Mouse (Mus musculus) liver, embryonic 15.5 days (tissue): Measurements from ENCODE around the gene Evi2b. TPM values are rescaled to one million over a fixed set of nuclear protein-coding genes. Genes with fewer than 3 reads are reported as not detected.
A peak's percentile ranks its signal among the peaks of the same experiment; 100 is the strongest.

ENCODE experiments used
- ATAC-seq: fragments of 200-750 bp; cut with Nextera tagmentation; 2 replicates; pipeline ENCODE4 v1.8.0; 2017; ENCODE audit warnings: moderate number of reproducible peaks, mild to moderate bottlenecking, moderate library complexity; ENCODE audit not compliant: insufficient read depth
- H3K27ac ChIP-seq: fragments of 300-500 bp; sonication (generic); replicated peaks from 2 replicates; pipeline ENCODE4 v1.5.1; 2015; ENCODE audit warnings: mild to moderate bottlenecking, inconsistent platforms
- H3K27me3 ChIP-seq: fragments of 300-500 bp; sonication (generic); 2 replicates; pipeline ENCODE4 v1.6.1; 2015; ENCODE audit warnings: mild to moderate bottlenecking, inconsistent platforms
- H3K36me3 ChIP-seq: fragments of 300-500 bp; sonication (generic); replicated peaks from 2 replicates; pipeline ENCODE4 v1.6.1; 2015; ENCODE audit warnings: moderate library complexity, mild to moderate bottlenecking, inconsistent platforms
- H3K4me1 ChIP-seq: fragments of 300-500 bp; sonication (generic); replicated peaks from 2 replicates; pipeline ENCODE4 v1.6.1; 2015; ENCODE audit warnings: inconsistent platforms
- H3K4me2 ChIP-seq: fragments of 300-500 bp; sonication (generic); 2 replicates; pipeline ENCODE4 v1.6.1; 2015; ENCODE audit warnings: moderate library complexity, mild to moderate bottlenecking, inconsistent platforms
- H3K4me3 ChIP-seq: fragments of 300-500 bp; sonication (generic); replicated peaks from 2 replicates; pipeline ENCODE4 v1.5.1; 2015; ENCODE audit warnings: mild to moderate bottlenecking, inconsistent platforms
- H3K9ac ChIP-seq: fragments of 300-500 bp; sonication (generic); 2 replicates; pipeline ENCODE4 v1.6.1; 2015; ENCODE audit warnings: moderate library complexity, mild to moderate bottlenecking, inconsistent platforms
- H3K9me3 ChIP-seq: fragments of 300-500 bp; sonication (generic); replicated peaks from 2 replicates; pipeline ENCODE4 v1.6.1; 2016; ENCODE audit warnings: inconsistent platforms
- WGBS: fragments of 180-500 bp; shearing (Covaris S2); methylation state at CpG from one replicate; pipeline ENCODE4 v1.1.7; 2015; ENCODE audit warnings: mixed read lengths; ENCODE audit not compliant: insufficient replicate concordance; 5-methylcytosine and 5-hydroxymethylcytosine counted together
- polyA plus RNA-seq: library from polyadenylated mRNA; unstranded; fragments of >200 nt; fragmentation: Nextera tagmentation; extraction: Ambion mirVana; gene quantifications from 2 replicates; pipeline ENCODE4 v1.2.1, GENCODE M21; 2015

Evi2b gene
- polyA plus RNA-seq, 1 experiment from 2014 or later: 5.2 TPM

DNA sequence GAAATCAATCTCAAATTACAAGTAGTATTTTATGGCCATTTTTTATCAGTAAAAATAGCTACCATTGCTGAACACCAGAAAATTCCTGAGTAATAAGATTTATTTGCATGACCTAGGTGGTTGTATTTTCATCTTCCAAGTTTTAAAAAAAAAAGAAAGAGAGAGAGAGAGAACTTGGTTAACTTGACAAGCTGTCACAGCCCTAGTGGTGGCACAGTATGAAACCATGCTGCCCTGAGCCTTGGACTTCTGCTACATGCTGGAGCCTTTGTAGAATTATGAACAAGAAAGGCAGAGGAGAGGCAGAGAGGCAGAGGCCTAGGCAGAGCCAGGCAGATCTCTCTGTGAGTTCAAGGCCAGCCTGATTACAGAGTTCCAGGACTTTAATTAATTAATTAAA lies 1.6 kb downstream of the Evi2b start:
- peaks cover 20% of the 10 kb centered on the region for H3K4me1 ChIP-seq
- peak overlapping the region; percentile 20; the same call in 1 of the 2 replicates for H3K4me2 ChIP-seq
- no peak overlapping the region for H3K27ac ChIP-seq
- no peak for ATAC-seq
- H3K4me3 ChIP-seq: peak overlapping the region; percentile 27
- H3K9ac ChIP-seq: no peak overlapping the region
- no peaks in the 10 kb centered on the region for H3K9me3 ChIP-seq
- H3K27me3 ChIP-seq: no peaks in the 10 kb centered on the region
- no peaks in the 10 kb centered on the region for H3K36me3 ChIP-seq

GRCm38 (mm10) chr11:79520772-79521171 lies 2.8 kb downstream of the Evi2b start:
- Histone ChIP-seq H3K27ac (peak overlapping the region; percentile 24; the same call in 1 of the 2 replicates), H3K4me3 (no peak overlapping the region), H3K9ac (no peak overlapping the region), H3K4me1 (peaks cover 16% of the 10 kb centered on the region), H3K27me3 (no peaks in the 10 kb centered on the region), H3K9me3 (no peaks in the 10 kb centered on the region), H3K36me3 (no peaks in the 10 kb centered on the region), H3K4me2 (peak overlapping the region; percentile 25)
- no peak for ATAC-seq

- Histone ChIP-seq H3K9me3 (no peaks in the 10 kb centered on the region), H3K36me3 (peaks cover 5% of the 10 kb centered on the region; the same call in 1 of the 2 replicates), H3K27ac (no peak overlapping the region), H3K27me3 (no peaks in the 10 kb centered on the region), H3K4me3 (no peak overlapping the region), H3K9ac (no peak overlapping the region), H3K4me2 (peak overlapping the region; percentile 32), H3K4me1 (peaks cover 11% of the 10 kb centered on the region)
- ATAC-seq: no peak
- 13% methylated on average over 1 of the region's 1 CpGs for WGBS
Measured at GRCm38 (mm10) chr11:79519878-79520291, 3.7 kb downstream of the Evi2b start.

GRCm38 (mm10) chr11:79519299-79519698 lies 4.3 kb downstream of the Evi2b start:
- no peak for ATAC-seq
- H3K27ac ChIP-seq: no peak overlapping the region
- no peak overlapping the region; the same call in 1 of the 2 replicates for H3K4me3 ChIP-seq
- H3K4me1 ChIP-seq: peaks cover 11% of the 10 kb centered on the region
- H3K36me3 ChIP-seq: peaks cover 5% of the 10 kb centered on the region; the same call in 1 of the 2 replicates
- peak overlapping the region; percentile 16 for H3K4me2 ChIP-seq
- no peaks in the 10 kb centered on the region for H3K9me3 ChIP-seq
- WGBS: 50% methylated on average over 6 of the region's 6 CpGs
- no peaks in the 10 kb centered on the region for H3K27me3 ChIP-seq
- no peak overlapping the region for H3K9ac ChIP-seq

- H3K4me3 ChIP-seq: no peak overlapping the region
- H3K9me3 ChIP-seq: no peaks in the 10 kb centered on the region
- H3K9ac ChIP-seq: no peak overlapping the region
- no peak overlapping the region for H3K4me2 ChIP-seq
- H3K36me3 ChIP-seq: peaks cover 5% of the 10 kb centered on the region; the same call in 1 of the 2 replicates
- H3K27ac ChIP-seq: no peak overlapping the region
- ATAC-seq: no peak
- peaks cover 6% of the 10 kb centered on the region for H3K4me1 ChIP-seq
- WGBS: 75% methylated on average over 2 of the region's 2 CpGs
- no peaks in the 10 kb centered on the region for H3K27me3 ChIP-seq
Measured at GRCm38 (mm10) chr11:79515798-79516197, 7.8 kb downstream of the Evi2b start.

DNA sequence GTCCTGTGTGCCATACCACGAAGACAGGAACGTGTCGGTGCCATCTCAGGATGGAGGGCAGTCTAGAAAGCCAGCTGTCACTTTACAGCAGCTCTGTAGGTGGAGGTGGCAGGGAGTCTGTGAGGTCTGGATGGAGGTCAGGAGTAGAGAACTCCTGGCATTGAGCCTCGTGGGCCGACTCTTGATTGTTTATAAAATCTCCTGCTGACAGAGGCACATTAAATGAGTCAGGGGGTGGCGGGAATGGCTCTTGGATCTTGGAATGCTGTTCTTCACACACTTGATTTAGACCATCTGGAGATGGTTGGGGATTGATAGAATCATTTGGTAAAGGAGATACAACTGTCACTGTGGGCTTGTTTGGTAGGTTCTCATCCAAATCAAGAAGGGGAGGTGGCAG lies 8.2 kb downstream of the Evi2b start:
- Histone ChIP-seq H3K27me3 (no peaks in the 10 kb centered on the region), H3K9ac (no peak overlapping the region), H3K4me3 (no peak overlapping the region), H3K4me1 (peaks cover 4% of the 10 kb centered on the region; the same call in 1 of the 2 replicates), H3K9me3 (no peaks in the 10 kb centered on the region), H3K4me2 (no peak overlapping the region), H3K27ac (no peak overlapping the region), H3K36me3 (peaks cover 5% of the 10 kb centered on the region; the same call in 1 of the 2 replicates)
- WGBS: 74% methylated on average over 6 of the region's 6 CpGs
- ATAC-seq: no peak

- 71% methylated on average over 3 of the region's 3 CpGs for WGBS
Measured at GRCm38 (mm10) chr11:79511970-79512369, 11.6 kb downstream of the Evi2b start.

GRCm38 (mm10) chr11:79504506-79504905 lies 19.1 kb downstream of the Evi2b start:
- no peaks in the 10 kb centered on the region for H3K9me3 ChIP-seq

More at GRCm38 (mm10) chr11:79511970-79512369, 11.6 kb downstream of the Evi2b start:
- ATAC-seq: no peak
- Histone ChIP-seq H3K27me3 (no peaks in the 10 kb centered on the region), H3K27ac (no peak overlapping the region), H3K4me2 (no peak overlapping the region), H3K36me3 (peaks cover 5% of the 10 kb centered on the region; the same call in 1 of the 2 replicates), H3K4me1 (no peaks in the 10 kb centered on the region), H3K9ac (no peak overlapping the region), H3K4me3 (no peak overlapping the region), H3K9me3 (no peaks in the 10 kb centered on the region)

GRCm38 (mm10) chr11:79503845-79504244 lies 19.7 kb downstream of the Evi2b start, which contains the start of gene Omg:
Gene Omg, minus strand, starts transcription at chr11:79504084.
- Histone ChIP-seq H3K27me3 (no peaks in the 10 kb centered on the region), H3K4me3 (no peak within 1 kb of the TSS), H3K9ac (no peak within 1 kb of the TSS), H3K4me1 (0 out of 2 replicates have a peak, but pooled peaks cover 2% of the 10 kb centered on the region), H3K4me2 (no peak within 1 kb of the TSS), H3K27ac (no peak within 1 kb of the TSS), H3K9me3 (no peaks in the 10 kb centered on the region), H3K36me3 (no peaks in the 10 kb centered on the region)
- 58% methylated on average over 8 of the region's 8 CpGs for WGBS
- no peak for ATAC-seq

More at GRCm38 (mm10) chr11:79504506-79504905, 19.1 kb downstream of the Evi2b start:
- ATAC-seq: no peak
- H3K4me2 ChIP-seq: no peak overlapping the region
- no peaks in the 10 kb centered on the region for H3K36me3 ChIP-seq
- no peak overlapping the region for H3K27ac ChIP-seq
- 77% methylated on average over 7 of the region's 7 CpGs for WGBS
- H3K27me3 ChIP-seq: no peaks in the 10 kb centered on the region
- H3K4me3 ChIP-seq: no peak overlapping the region
- no peak overlapping the region for H3K9ac ChIP-seq
- H3K4me1 ChIP-seq: 0 out of 2 replicates have a peak, but pooled peaks cover 2% of the 10 kb centered on the region

DNA sequence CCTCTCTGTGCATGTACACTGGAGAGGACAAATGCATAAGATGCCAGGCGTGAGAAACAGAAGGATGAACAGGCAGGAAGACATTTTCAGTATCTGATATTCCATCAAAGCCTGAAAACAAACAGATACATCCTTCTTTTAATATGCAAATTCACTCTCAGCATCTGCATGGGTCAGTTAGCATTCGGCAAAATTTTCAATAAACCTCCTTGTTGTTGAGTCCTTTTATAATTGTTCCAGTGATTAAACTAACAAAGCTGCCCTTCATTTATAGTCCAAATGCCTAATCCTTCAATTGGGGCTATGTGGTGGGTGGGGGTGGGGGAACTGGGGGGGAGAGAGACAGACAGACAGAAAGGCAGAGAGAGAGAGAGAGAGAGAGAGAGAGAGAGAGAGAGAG lies 20.6 kb downstream of the Evi2b start:
- no peaks in the 10 kb centered on the region for H3K27me3 ChIP-seq
- H3K4me2 ChIP-seq: no peak overlapping the region
- no peak overlapping the region for H3K4me3 ChIP-seq
- H3K36me3 ChIP-seq: no peaks in the 10 kb centered on the region
- WGBS: 69% methylated on average over 2 of the region's 2 CpGs
- H3K9ac ChIP-seq: no peak overlapping the region
- 0 out of 2 replicates have a peak, but pooled peaks cover 2% of the 10 kb centered on the region for H3K4me1 ChIP-seq
- no peak for ATAC-seq
- H3K9me3 ChIP-seq: no peaks in the 10 kb centered on the region
- H3K27ac ChIP-seq: no peak overlapping the region

GRCm38 (mm10) chr11:79494976-79495800 lies 28.4 kb downstream of the Evi2b start:
- Histone ChIP-seq H3K4me2 (no peak overlapping the region), H3K9me3 (no peaks in the 10 kb centered on the region), H3K9ac (no peak overlapping the region), H3K27ac (no peak overlapping the region), H3K27me3 (no peaks in the 10 kb centered on the region), H3K4me1 (no peaks in the 10 kb centered on the region), H3K4me3 (no peak overlapping the region), H3K36me3 (no peaks in the 10 kb centered on the region)
- ATAC-seq: no peak
- 72% methylated on average over 10 of the region's 10 CpGs for WGBS
